Mouse (Mus musculus): Measurements from ENCODE around the gene Elp5.
"Not testable (repeated sequence)": the region's sequence is repeated elsewhere in the genome, so short reads cannot be mapped to it uniquely, and the experiment has no call there.

- TF ChIP-seq GATA1, TAL1 (IDR thresholded peaks at IDR 0.05; ENCODE audit: low read length): not testable (repeated sequence)
Observed at GRCm38 (mm10) chr11:70016177-70016576, 33.9 kb upstream of the Elp5 start.
